Mouse (Mus musculus) forebrain, embryonic 13.5 days (tissue): Measurements from ENCODE around the gene Cacna1h. TPM values are rescaled to one million over a fixed set of nuclear protein-coding genes. Genes with fewer than 3 reads are reported as not detected.

Source experiments
- ATAC-seq: fragments of 200-750 bp; cut with Nextera tagmentation; 2 replicates; pipeline ENCODE4 v1.8.0; 2017
- H3K27ac ChIP-seq: fragments of 300-500 bp; sonication (generic); 2 replicates; pipeline ENCODE4 v1.5.1; 2015; ENCODE audit warnings: inconsistent platforms, mild to moderate bottlenecking, moderate library complexity
- H3K27me3 ChIP-seq: fragments of 300-500 bp; sonication (generic); 2 replicates; pipeline ENCODE4 v1.6.1; 2015; ENCODE audit warnings: mild to moderate bottlenecking, inconsistent platforms
- H3K36me3 ChIP-seq: fragments of 300-500 bp; sonication (generic); 2 replicates; pipeline ENCODE4 v1.6.1; 2015; ENCODE audit warnings: mild to moderate bottlenecking, inconsistent platforms; ENCODE audit not compliant: poor library complexity, severe bottlenecking
- H3K4me1 ChIP-seq: fragments of 300-500 bp; sonication (generic); 2 replicates; pipeline ENCODE4 v1.6.1; 2015; ENCODE audit warnings: inconsistent platforms
- H3K4me2 ChIP-seq: fragments of 300-500 bp; sonication (generic); 2 replicates; pipeline ENCODE4 v1.6.1; 2015; ENCODE audit warnings: inconsistent platforms, mild to moderate bottlenecking, moderate library complexity
- H3K4me3 ChIP-seq: fragments of 300-500 bp; sonication (generic); 2 replicates; pipeline ENCODE4 v1.5.1; 2015; ENCODE audit warnings: mild to moderate bottlenecking, inconsistent platforms
- H3K9ac ChIP-seq: fragments of 300-500 bp; sonication (generic); 2 replicates; pipeline ENCODE4 v1.6.1; 2015; ENCODE audit warnings: mild to moderate bottlenecking, inconsistent platforms
- H3K9me3 ChIP-seq: fragments of 300-500 bp; sonication (generic); replicated peaks from 2 replicates; pipeline ENCODE4 v1.6.1; 2016; ENCODE audit warnings: inconsistent platforms
- WGBS: fragments of 180-500 bp; shearing (Covaris S2); methylation state at CpG from one replicate; pipeline ENCODE4 v1.1.7; 2015; 5-methylcytosine and 5-hydroxymethylcytosine counted together
- polyA plus RNA-seq: library from polyadenylated mRNA; unstranded; fragments of >200 nt; fragmentation: Nextera tagmentation; extraction: Ambion mirVana; gene quantifications from 2 replicates; pipeline ENCODE4 v1.2.1, GENCODE M21; 2015

The Cacna1h gene
- polyA plus RNA-seq, 1 experiment from 2014 or later: 7.9 TPM

DNA sequence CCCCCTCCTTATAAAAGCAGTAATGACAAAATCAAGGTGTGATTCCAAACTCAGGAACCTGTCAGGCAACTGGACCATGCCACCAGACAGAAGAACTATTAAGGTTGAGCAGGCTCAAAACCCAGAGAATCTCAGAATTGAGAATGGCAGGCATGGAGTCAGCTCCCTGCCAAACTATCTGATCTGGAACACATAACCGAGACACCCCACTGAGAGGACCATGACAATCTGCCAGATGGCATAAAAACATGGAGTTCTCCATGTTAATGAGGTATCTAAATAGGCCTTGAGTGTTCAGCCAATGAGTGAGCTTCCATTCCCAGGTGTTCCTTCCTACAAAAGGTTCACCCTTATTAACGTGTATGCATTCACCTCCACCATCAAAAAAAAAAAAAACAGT lies 72.3 kb downstream of the Cacna1h start:
- no peak overlapping the region for H3K4me3 ChIP-seq
- H3K9ac ChIP-seq: no peak overlapping the region
- H3K27me3 ChIP-seq: peaks cover 3% of the 10 kb centered on the region; the same call in 1 of the 2 replicates
- WGBS: 72% methylated on average over 2 of the region's 2 CpGs
- no peaks in the 10 kb centered on the region for H3K9me3 ChIP-seq
- H3K27ac ChIP-seq: no peak overlapping the region
- no peak for ATAC-seq
- no peak overlapping the region for H3K4me2 ChIP-seq
- no peaks in the 10 kb centered on the region for H3K36me3 ChIP-seq
- H3K4me1 ChIP-seq: no peaks in the 10 kb centered on the region

DNA sequence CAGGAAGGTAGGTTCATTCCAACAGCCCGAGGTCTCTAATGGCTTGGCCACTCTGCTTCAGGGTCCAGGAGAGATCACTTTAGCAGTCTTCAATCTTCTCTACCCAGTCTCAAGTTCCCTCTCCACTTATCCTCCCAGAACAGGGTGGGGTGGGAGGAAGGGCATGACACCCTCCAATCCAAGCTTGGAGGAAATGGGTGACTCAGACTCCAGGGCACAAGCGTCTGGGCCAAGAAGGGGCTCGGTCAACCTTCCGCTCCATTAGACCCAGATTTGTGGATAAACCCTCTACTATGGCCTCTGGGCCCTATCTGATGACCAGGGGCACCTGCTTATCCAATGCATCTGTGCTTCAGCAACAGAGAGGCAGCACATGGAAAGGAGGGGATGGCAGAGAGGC lies 88.1 kb downstream of the Cacna1h start, which contains the start of gene Tpsab1:
Gene Tpsab1 (minus strand): TSS at position 101 of the 400 bp plus-strand sequence.
- Histone ChIP-seq H3K4me2 (no peak within 1 kb of the TSS), H3K4me1 (no peaks in the 10 kb centered on the region), H3K27me3 (0 out of 2 replicates have a peak, but pooled peaks cover 4% of the 10 kb centered on the region), H3K4me3 (no peak within 1 kb of the TSS), H3K36me3 (no peaks in the 10 kb centered on the region), H3K9me3 (no peaks in the 10 kb centered on the region), H3K9ac (no peak within 1 kb of the TSS), H3K27ac (no peak within 1 kb of the TSS)
- 92% methylated on average over 4 of the region's 4 CpGs for WGBS
- no peak for ATAC-seq

DNA sequence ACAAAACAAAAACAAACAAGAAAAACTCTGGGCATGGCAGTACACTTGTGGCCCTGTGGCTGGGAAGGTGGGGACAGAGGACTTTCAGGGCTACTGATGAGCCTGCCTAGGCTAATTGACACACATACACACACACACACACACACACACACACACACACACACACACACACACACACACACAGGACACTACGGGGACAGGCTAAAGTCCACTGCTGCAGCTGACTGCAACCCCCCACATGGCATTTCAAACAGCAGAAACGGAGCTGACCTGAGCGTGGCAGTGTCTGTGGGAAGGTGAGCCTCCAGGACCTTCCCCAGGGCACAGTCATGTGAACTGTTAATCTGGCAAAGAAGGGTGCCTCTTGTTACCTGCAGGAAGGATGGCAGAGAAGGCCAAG lies 92.1 kb downstream of the Cacna1h start:
- H3K4me3 ChIP-seq: no peak overlapping the region
- H3K27me3 ChIP-seq: no peaks in the 10 kb centered on the region
- H3K9me3 ChIP-seq: no peaks in the 10 kb centered on the region
- H3K4me2 ChIP-seq: no peak overlapping the region
- WGBS: 65% methylated on average over 3 of the region's 3 CpGs
- H3K9ac ChIP-seq: no peak overlapping the region
- ATAC-seq: no peak
- H3K36me3 ChIP-seq: no peaks in the 10 kb centered on the region
- no peaks in the 10 kb centered on the region for H3K4me1 ChIP-seq
- H3K27ac ChIP-seq: no peak overlapping the region

DNA sequence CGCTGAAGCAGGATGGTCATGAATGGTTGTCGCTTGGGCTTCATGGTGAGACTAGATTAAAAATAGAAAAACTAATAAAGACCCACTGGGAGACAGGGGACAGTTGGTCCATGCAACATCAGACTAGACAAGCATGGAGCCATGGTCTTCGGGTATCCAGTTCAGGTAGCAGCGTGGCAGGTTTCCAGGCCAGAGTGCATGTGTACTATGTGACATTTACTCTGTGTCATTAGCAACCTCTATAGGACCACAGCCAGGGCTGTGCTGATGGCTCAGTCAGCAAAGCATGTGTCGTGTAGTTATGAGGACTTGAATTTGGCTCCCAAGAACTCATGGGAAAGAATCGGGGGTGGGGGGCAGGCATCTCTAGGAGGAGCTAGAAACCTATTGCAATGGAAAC lies 93.6 kb downstream of the Cacna1h start:
- Histone ChIP-seq H3K27ac (no peak overlapping the region), H3K36me3 (no peaks in the 10 kb centered on the region), H3K9me3 (no peaks in the 10 kb centered on the region), H3K4me3 (no peak overlapping the region), H3K9ac (no peak overlapping the region), H3K4me2 (no peak overlapping the region), H3K4me1 (no peaks in the 10 kb centered on the region), H3K27me3 (peaks cover 3% of the 10 kb centered on the region; the same call in 1 of the 2 replicates)
- no peak for ATAC-seq
- 84% methylated on average over 6 of the region's 6 CpGs for WGBS

DNA sequence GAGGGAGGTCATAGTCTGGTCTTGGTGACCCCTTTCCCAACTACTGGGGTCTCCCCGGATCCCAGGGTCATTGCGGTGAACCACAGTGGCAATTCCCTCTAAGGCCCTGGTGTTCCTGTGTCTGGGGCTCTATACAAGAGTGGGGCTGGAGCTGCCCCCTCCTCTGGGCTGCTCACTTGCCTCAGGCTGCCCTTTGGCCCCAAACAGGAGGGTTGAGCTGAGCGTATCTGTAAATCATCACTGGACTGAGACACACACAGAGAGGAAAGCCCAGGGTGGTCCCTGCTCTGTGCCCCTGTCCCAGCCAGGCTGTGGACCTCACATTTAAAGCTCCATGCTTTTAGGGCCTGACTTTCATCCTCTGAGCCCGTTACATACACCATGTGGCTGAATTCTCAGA lies 95.4 kb downstream of the Cacna1h start:
- H3K9ac ChIP-seq: no peak overlapping the region
- H3K9me3 ChIP-seq: no peaks in the 10 kb centered on the region
- no peak overlapping the region for H3K27ac ChIP-seq
- no peak overlapping the region for H3K4me3 ChIP-seq
- ATAC-seq: no peak
- H3K27me3 ChIP-seq: peaks cover 13% of the 10 kb centered on the region; the same call in 1 of the 2 replicates
- no peaks in the 10 kb centered on the region for H3K4me1 ChIP-seq
- no peak overlapping the region for H3K4me2 ChIP-seq
- H3K36me3 ChIP-seq: no peaks in the 10 kb centered on the region
- 84% methylated on average over 4 of the region's 4 CpGs for WGBS

DNA sequence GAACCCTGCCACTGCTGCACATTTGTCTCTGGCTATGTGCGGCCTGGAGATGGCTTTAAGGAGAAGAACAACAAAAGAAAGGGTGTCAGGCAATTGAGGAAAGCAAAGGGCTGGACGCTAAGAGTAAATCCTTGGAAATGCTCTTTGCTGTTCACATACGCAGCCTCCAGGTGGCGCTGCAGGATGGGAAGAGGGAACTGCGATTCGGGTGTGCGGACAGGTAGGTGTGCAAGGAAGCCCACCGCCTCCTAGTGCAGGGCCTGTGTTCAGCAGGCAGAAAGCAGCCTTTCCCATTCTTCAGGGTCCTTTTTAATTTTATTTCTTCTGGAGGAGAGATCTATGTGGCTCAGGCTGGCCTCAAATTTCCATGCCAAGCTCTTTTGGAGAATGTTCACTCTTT lies 99.6 kb downstream of the Cacna1h start:
- 3% methylated on average over 8 of the region's 8 CpGs for WGBS
- no peak for ATAC-seq
- no peak overlapping the region for H3K4me3 ChIP-seq
- no peak overlapping the region for H3K4me2 ChIP-seq
- peaks cover 30% of the 10 kb centered on the region for H3K27me3 ChIP-seq
- H3K9me3 ChIP-seq: no peaks in the 10 kb centered on the region
- no peaks in the 10 kb centered on the region for H3K4me1 ChIP-seq
- no peaks in the 10 kb centered on the region for H3K36me3 ChIP-seq
- no peak overlapping the region for H3K27ac ChIP-seq
- H3K9ac ChIP-seq: no peak overlapping the region

DNA sequence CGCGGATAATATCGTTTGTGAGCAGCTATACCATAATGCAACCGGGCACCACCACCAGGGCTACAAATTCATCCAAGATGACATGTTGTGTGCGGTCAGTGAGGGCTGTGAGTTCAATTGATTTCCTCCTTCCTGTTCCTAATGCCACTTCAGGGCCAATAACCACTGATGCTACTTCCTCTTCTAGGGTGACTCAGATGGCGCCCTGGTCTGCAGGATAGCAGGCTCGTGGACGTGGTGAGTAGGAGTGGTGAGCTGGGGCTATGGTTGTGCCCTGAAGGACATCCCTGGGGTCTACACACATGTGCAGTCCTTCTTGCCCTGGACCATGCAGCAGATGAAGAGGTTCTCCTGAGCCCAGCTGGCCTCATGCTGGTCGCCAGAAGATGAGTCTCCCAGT lies 101.3 kb downstream of the Cacna1h start:
- H3K4me1 ChIP-seq: no peaks in the 10 kb centered on the region
- no peaks in the 10 kb centered on the region for H3K36me3 ChIP-seq
- WGBS: 85% methylated on average over 9 of the region's 9 CpGs
- H3K4me3 ChIP-seq: no peak overlapping the region
- no peak for ATAC-seq
- peaks cover 33% of the 10 kb centered on the region for H3K27me3 ChIP-seq
- no peak overlapping the region for H3K4me2 ChIP-seq
- H3K27ac ChIP-seq: no peak overlapping the region
- H3K9ac ChIP-seq: no peak overlapping the region
- H3K9me3 ChIP-seq: no peaks in the 10 kb centered on the region

Other genes with a start within 250 kb of the Cacna1h start
- gene BC003965, start 249.2 kb downstream of the Cacna1h start, polyA plus RNA-seq: 38.3 and 38.6 TPM in 2 replicates
- 7.9 and 10.6 TPM in 2 replicates for gene Unkl, start 245.4 kb downstream of the Cacna1h start, polyA plus RNA-seq
- gene Gnptg, start 193.7 kb downstream of the Cacna1h start, polyA plus RNA-seq: 71.9 and 74.8 TPM in 2 replicates
- gene Tsr3, start 193.6 kb downstream of the Cacna1h start, polyA plus RNA-seq: 63.3 and 64.3 TPM in 2 replicates
- 3.6 and 5.2 TPM in 2 replicates for gene Baiap3, start 177.4 kb downstream of the Cacna1h start, polyA plus RNA-seq
- 755 and 766 TPM in 2 replicates for gene Ube2i, start 159.2 kb downstream of the Cacna1h start, polyA plus RNA-seq
- not detected in 2 replicates for gene Prss34, start 135.4 kb downstream of the Cacna1h start, polyA plus RNA-seq
- not detected in 2 replicates for gene Prss28, start 125.1 kb downstream of the Cacna1h start, polyA plus RNA-seq
- gene Prss29, start 115.1 kb downstream of the Cacna1h start, polyA plus RNA-seq: not detected in 2 replicates
- not detected in 2 replicates for gene Tpsab1, start 88.2 kb downstream of the Cacna1h start, polyA plus RNA-seq
- not detected in 2 replicates for gene Tpsb2, start 67.5 kb downstream of the Cacna1h start, polyA plus RNA-seq
- 0.66 and 1.0 TPM in 2 replicates for gene Tpsg1, start 64.5 kb downstream of the Cacna1h start, polyA plus RNA-seq
- gene Tekt4, start 20.8 kb upstream of the Cacna1h start, polyA plus RNA-seq: 0.57 and 0.82 TPM in 2 replicates
- gene Sstr5, start 63.5 kb upstream of the Cacna1h start, polyA plus RNA-seq: 0.10 and 0.11 TPM in 2 replicates
- 15.3 and 17.5 TPM in 2 replicates for gene Sox8, start 136.9 kb upstream of the Cacna1h start, polyA plus RNA-seq
- 19.7 and 20.9 TPM in 2 replicates for gene Lmf1, start 145.3 kb upstream of the Cacna1h start, polyA plus RNA-seq